Mouse (Mus musculus): ENCODE measurements around the gene Rhno1. TPM values are rescaled to one million over a fixed set of nuclear protein-coding genes. Genes with fewer than 3 reads are reported as not detected.

Rhno1 gene
- total and polyA plus RNA-seq, 3 experiments, result 46.8 to 137 (median 88.1) TPM

GRCm38 (mm10) chr6:128358999-128359398 is 3.7 kb downstream of the Rhno1 start:
- H3K27me3 ChIP-seq (ENCODE audit: control insufficient read depth in 1 of 2, insufficient read depth in 2 of 2, low read length in 2 of 2), result no peaks in the 10 kb centered on the region
- peak; percentile 68 for TF ChIP-seq SMC3 (IDR thresholded peaks at IDR 0.05; ENCODE audit: low read depth, low read length)
- peak; percentile 42 for TF ChIP-seq ZC3H11A (IDR thresholded peaks at IDR 0.05; ENCODE audit: low read depth, low read length)
- TF ChIP-seq RAD21 (IDR thresholded peaks at IDR 0.05; ENCODE audit: low read depth, low read length), result peak; percentile 71
- TF ChIP-seq SIN3A (IDR thresholded peaks at IDR 0.05; ENCODE audit: low read length), result 0 out of 2 replicates have a peak, but pooled peaks have one; percentile 36
- TF ChIP-seq CTCF (IDR thresholded peaks at IDR 0.05 in 2 of 3, conservative IDR thresholded peaks at IDR 0.05 in 1 of 3; ENCODE audit: control insufficient read depth in 1 of 3, insufficient read depth in 1 of 3, low read depth in 2 of 3, low read length in 3 of 3, poor library complexity in 1 of 3, severe bottlenecking in 1 of 3), result peak; percentile 80 to 95 (median 83)
- no peak for TF ChIP-seq MAZ (IDR thresholded peaks at IDR 0.05; ENCODE audit: low read depth, low read length)
- H3K9ac ChIP-seq (ENCODE audit: control insufficient read depth, low read depth, low read length, poor library complexity, severe bottlenecking), result no peak overlapping the region
- peaks cover 41% of the 10 kb centered on the region for H3K79me2 ChIP-seq (ENCODE audit: control insufficient read depth, insufficient read depth, low read length, poor library complexity)
- DNase-seq (ENCODE audit: low read depth, low spot score), result peak; percentile 68
- no peak overlapping the region for H3K4me3 ChIP-seq (ENCODE audit: control insufficient read depth in 1 of 2, insufficient read depth in 1 of 2, low read depth in 2 of 2, low read length in 2 of 2)
- H3K4me1 ChIP-seq (ENCODE audit: control insufficient read depth in 1 of 2, insufficient read depth in 2 of 2, low read length in 2 of 2), result peaks cover 2 to 13% of the 10 kb centered on the region in 2 experiments; a peak in 3 of 4 replicates
- H3K27ac ChIP-seq (ENCODE audit: control insufficient read depth, low read depth, low read length), result no peak overlapping the region
- no peaks in the 10 kb centered on the region for H3K9me3 ChIP-seq (replicated peaks; ENCODE audit: insufficient read depth, low read length)
- H3K36me3 ChIP-seq (ENCODE audit: control insufficient read depth in 1 of 2, insufficient read depth in 2 of 2, low read length in 2 of 2), result peaks cover 0 to 22% of the 10 kb centered on the region in 2 experiments; a peak in 3 of 4 replicates

GRCm38 (mm10) chr6:128355726-128356416 is 6.8 kb downstream of the Rhno1 start, which contains the start of gene Tulp3:
Gene Tulp3, minus strand, starts transcription at chr6:128355851.
- Histone ChIP-seq H3K27me3 (ENCODE audit: control insufficient read depth in 1 of 2, insufficient read depth in 2 of 2, low read length in 2 of 2) (no peaks in the 10 kb centered on the region), H3K79me2 (ENCODE audit: control insufficient read depth, insufficient read depth, low read length, poor library complexity) (peaks cover 14% of the 10 kb centered on the region), H3K27ac (ENCODE audit: control insufficient read depth, low read depth, low read length) (no peak within 1 kb of the TSS), H3K4me3 (ENCODE audit: control insufficient read depth in 1 of 2, insufficient read depth in 1 of 2, low read depth in 2 of 2, low read length in 2 of 2) (peak within 1 kb of the TSS; percentile 68 to 88), H3K9ac (ENCODE audit: control insufficient read depth, low read depth, low read length, poor library complexity, severe bottlenecking) (peak within 1 kb of the TSS; percentile 79), H3K9me3 (replicated peaks; ENCODE audit: insufficient read depth, low read length) (no peaks in the 10 kb centered on the region), H3K4me1 (ENCODE audit: control insufficient read depth in 1 of 2, insufficient read depth in 2 of 2, low read length in 2 of 2) (peaks cover 0 to 5% of the 10 kb centered on the region in 2 experiments; a peak in 2 of 4 replicates), H3K36me3 (ENCODE audit: control insufficient read depth in 1 of 2, insufficient read depth in 2 of 2, low read length in 2 of 2) (peaks cover 0 to 12% of the 10 kb centered on the region in 2 experiments; a peak in 3 of 4 replicates)
- peak; percentile 96 for DNase-seq (ENCODE audit: low read depth, low spot score)
- TF ChIP-seq GATA1 (IDR thresholded peaks at IDR 0.05; ENCODE audit: low read depth, low read length) (no peak), SMC3 (IDR thresholded peaks at IDR 0.05; ENCODE audit: low read depth, low read length) (no peak), MYB (IDR thresholded peaks at IDR 0.05; ENCODE audit: low read depth, low read length) (no peak), ZC3H11A (IDR thresholded peaks at IDR 0.05; ENCODE audit: low read depth, low read length) (no peak), ELF1 (IDR thresholded peaks at IDR 0.05; ENCODE audit: low read depth, low read length) (0 out of 2 replicates have a peak, but pooled peaks have one; percentile 24), USF2 (IDR thresholded peaks at IDR 0.05; ENCODE audit: borderline replicate concordance in 1 of 2, insufficient read depth in 1 of 2, low read depth in 1 of 2, low read length in 2 of 2) (no peak), MYC (IDR thresholded peaks at IDR 0.05; ENCODE audit: low read depth, low read length) (no peak), NELFE (IDR thresholded peaks at IDR 0.05; ENCODE audit: low read depth, low read length) (peak; percentile 49), MAZ (IDR thresholded peaks at IDR 0.05; ENCODE audit: low read depth, low read length) (peak; percentile 45; the same call in 1 of the 2 replicates), E2F4 (IDR thresholded peaks at IDR 0.05; ENCODE audit: borderline replicate concordance, low read depth, low read length) (no peak), MAX (IDR thresholded peaks at IDR 0.05; ENCODE audit: low read length) (no peak), HCFC1 (IDR thresholded peaks at IDR 0.05; ENCODE audit: low read depth, low read length) (peak; percentile 80), NRF1 (IDR thresholded peaks at IDR 0.05; ENCODE audit: insufficient read depth, low read depth, low read length, poor library complexity, severe bottlenecking) (peak; percentile 79), POLR2A (IDR thresholded peaks at IDR 0.05; ENCODE audit: control insufficient read depth in 1 of 2, insufficient read depth in 1 of 2, low read depth in 1 of 2, low read length in 2 of 2, poor library complexity in 1 of 2) (peak; percentile 29 to 75), ETS1 (IDR thresholded peaks at IDR 0.05; ENCODE audit: low read depth, low read length) (0 out of 2 replicates have a peak, but pooled peaks have one; percentile 20), ZMIZ1 (IDR thresholded peaks at IDR 0.05; ENCODE audit: low read depth, low read length) (no peak; the same call in 1 of the 2 replicates), EP300 (IDR thresholded peaks at IDR 0.05; ENCODE audit: low read depth in 1 of 2, low read length in 2 of 2) (no peak), CTCF (IDR thresholded peaks at IDR 0.05 in 2 of 3, conservative IDR thresholded peaks at IDR 0.05 in 1 of 3; ENCODE audit: control insufficient read depth in 1 of 3, insufficient read depth in 1 of 3, low read depth in 2 of 3, low read length in 3 of 3, poor library complexity in 1 of 3, severe bottlenecking in 1 of 3) (no peak), CHD2 (IDR thresholded peaks at IDR 0.05; ENCODE audit: low read length) (peak; percentile 50; the same call in 1 of the 2 replicates), CHD1 (IDR thresholded peaks at IDR 0.05; ENCODE audit: low read depth, low read length) (no peak), RCOR1 (IDR thresholded peaks at IDR 0.05; ENCODE audit: low read depth, low read length) (no peak), USF1 (IDR thresholded peaks at IDR 0.05; ENCODE audit: low read depth, low read length) (peak; percentile 30; the same call in 1 of the 2 replicates), MEF2A (IDR thresholded peaks at IDR 0.05; ENCODE audit: extremely low read depth, insufficient replicate concordance, low read depth, low read length, poor library complexity, severe bottlenecking) (no peak), POLR2AphosphoS2 (IDR thresholded peaks at IDR 0.05; ENCODE audit: low read length) (peak; percentile 85), TBP (IDR thresholded peaks at IDR 0.05; ENCODE audit: low read depth, low read length) (0 out of 2 replicates have a peak, but pooled peaks have one; percentile 38), MAFK (IDR thresholded peaks at IDR 0.05; ENCODE audit: borderline replicate concordance, low read depth, low read length) (no peak)

All from MEL (cell line).